Mouse (Mus musculus) midbrain, embryonic 14.5 days (tissue): ENCODE data around the gene Srebf1. TPM values are rescaled to one million over a fixed set of nuclear protein-coding genes. Genes with fewer than 3 reads are reported as not detected.
A peak's percentile ranks its signal among the peaks of the same experiment; 100 is the strongest.

Source experiments
- ATAC-seq: fragments of 200-750 bp; cut with Nextera tagmentation; 2 replicates; pipeline ENCODE4 v1.8.0; 2017; ENCODE audit warnings: moderate number of reproducible peaks, moderate library complexity; ENCODE audit not compliant: low FRiP score, low TSS enrichment
- DNase-seq: peaks from one replicate; pipeline ENCODE4 v3.0.0-alpha.2; 2015
- H3K27ac ChIP-seq: fragments of 300-500 bp; sonication (generic); replicated peaks from 2 replicates; pipeline ENCODE4 v1.5.1; 2014; ENCODE audit warnings: mild to moderate bottlenecking, low read depth, low read length, moderate library complexity
- H3K27me3 ChIP-seq: fragments of 300-500 bp; sonication (generic); 2 replicates; pipeline ENCODE4 v1.6.1; 2014; ENCODE audit warnings: low read length, control low read depth, mixed read lengths; ENCODE audit not compliant: control insufficient read depth, insufficient read depth
- H3K36me3 ChIP-seq: fragments of 300-500 bp; sonication (generic); 2 replicates; pipeline ENCODE4 v1.6.1; 2014; ENCODE audit warnings: low read length, control low read depth; ENCODE audit not compliant: control insufficient read depth, insufficient read depth
- H3K4me1 ChIP-seq: fragments of 300-500 bp; sonication (generic); 2 replicates; pipeline ENCODE4 v1.6.1; 2014; ENCODE audit warnings: mild to moderate bottlenecking, antibody characterized with exemption, low read length, control low read depth; ENCODE audit not compliant: control insufficient read depth, insufficient read depth
- H3K4me2 ChIP-seq: fragments of 300-500 bp; sonication (generic); 2 replicates; pipeline ENCODE4 v1.6.1; 2014; ENCODE audit warnings: mild to moderate bottlenecking, low read length, moderate library complexity
- H3K4me3 ChIP-seq: fragments of 300-500 bp; sonication (generic); replicated peaks from 2 replicates; pipeline ENCODE4 v1.5.1; 2014; ENCODE audit warnings: low read depth, low read length
- H3K9ac ChIP-seq: fragments of 300-500 bp; sonication (generic); replicated peaks from 2 replicates; pipeline ENCODE4 v1.6.1; 2014; ENCODE audit warnings: mild to moderate bottlenecking, low read length, moderate library complexity
- H3K9me3 ChIP-seq: fragments of 300-500 bp; sonication (generic); 2 replicates; pipeline ENCODE4 v1.6.1; 2016; ENCODE audit warnings: low read length, control low read depth, mixed read lengths; ENCODE audit not compliant: control insufficient read depth
- whole genome bisulfite sequencing: fragments of 180-500 bp; shearing (Covaris S2); extraction: QIAGEN DNeasy Blood & Tissue Kit; methylation state at CpG from one replicate; pipeline ENCODE4 v1.1.7; 2014; 5-methylcytosine and 5-hydroxymethylcytosine counted together
- polyA plus RNA-seq: library from polyadenylated mRNA; unstranded; fragments of >200 nt; fragmentation: Nextera tagmentation; extraction: Ambion mirVana; gene quantifications from 2 replicates; pipeline ENCODE4 v1.2.1, GENCODE M21; 2014

Srebf1 gene
- polyA plus RNA-seq, 1 experiment from 2014 or later: 34.5 TPM

- 75% methylated on average over 6 of the region's 6 CpGs for WGBS
- Histone ChIP-seq H3K27ac (no peak overlapping the region), H3K9ac (no peak overlapping the region), H3K36me3 (peaks cover 35% of the 10 kb centered on the region), H3K4me1 (no peaks in the 10 kb centered on the region), H3K27me3 (no peaks in the 10 kb centered on the region), H3K9me3 (no peaks in the 10 kb centered on the region), H3K4me2 (no peak overlapping the region), H3K4me3 (no peak overlapping the region)
- peak; percentile 47 for DNase-seq
- no peak for ATAC-seq
Observed at GRCm38 (mm10) chr11:60256176-60256681, 33.8 kb upstream of the Srebf1 start.

DNA sequence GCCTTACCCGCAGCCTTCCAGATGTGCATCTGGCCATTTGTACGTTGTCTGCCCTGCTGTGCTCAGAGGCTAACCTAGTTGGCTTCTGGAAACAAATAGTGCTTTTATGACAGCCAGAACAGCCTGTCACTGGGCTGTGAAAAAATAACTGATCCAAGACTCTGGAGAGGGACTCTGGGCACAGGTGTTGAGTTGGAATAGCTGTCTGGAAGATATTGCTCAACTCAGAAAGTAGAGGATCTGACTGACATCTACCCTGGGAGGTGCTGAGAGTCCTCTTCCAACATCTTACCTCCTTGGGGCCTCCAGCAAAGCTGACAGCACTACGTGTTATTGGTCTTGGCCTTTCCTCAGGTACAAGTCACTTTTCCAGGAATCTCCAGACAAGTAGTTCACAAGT is 33.3 kb upstream of the Srebf1 start:
- ATAC-seq (no peak), DNase-seq (no peak)
- Histone ChIP-seq H3K4me3 (no peak overlapping the region), H3K27ac (no peak overlapping the region), H3K36me3 (peaks cover 35% of the 10 kb centered on the region), H3K4me1 (no peaks in the 10 kb centered on the region), H3K27me3 (no peaks in the 10 kb centered on the region), H3K4me2 (no peak overlapping the region), H3K9ac (no peak overlapping the region), H3K9me3 (no peaks in the 10 kb centered on the region)
- 86% methylated on average over 3 of the region's 3 CpGs for WGBS

GRCm38 (mm10) chr11:60255181-60255580 is 32.8 kb upstream of the Srebf1 start:
- H3K27ac ChIP-seq: no peak overlapping the region
- no peak overlapping the region for H3K4me2 ChIP-seq
- H3K4me1 ChIP-seq: no peaks in the 10 kb centered on the region
- ATAC-seq: no peak
- H3K9me3 ChIP-seq: no peaks in the 10 kb centered on the region
- no peak for DNase-seq
- H3K9ac ChIP-seq: no peak overlapping the region
- H3K4me3 ChIP-seq: no peak overlapping the region
- H3K27me3 ChIP-seq: no peaks in the 10 kb centered on the region
- H3K36me3 ChIP-seq: peaks cover 35% of the 10 kb centered on the region
- WGBS: 51% methylated on average over 3 of the region's 3 CpGs

DNA sequence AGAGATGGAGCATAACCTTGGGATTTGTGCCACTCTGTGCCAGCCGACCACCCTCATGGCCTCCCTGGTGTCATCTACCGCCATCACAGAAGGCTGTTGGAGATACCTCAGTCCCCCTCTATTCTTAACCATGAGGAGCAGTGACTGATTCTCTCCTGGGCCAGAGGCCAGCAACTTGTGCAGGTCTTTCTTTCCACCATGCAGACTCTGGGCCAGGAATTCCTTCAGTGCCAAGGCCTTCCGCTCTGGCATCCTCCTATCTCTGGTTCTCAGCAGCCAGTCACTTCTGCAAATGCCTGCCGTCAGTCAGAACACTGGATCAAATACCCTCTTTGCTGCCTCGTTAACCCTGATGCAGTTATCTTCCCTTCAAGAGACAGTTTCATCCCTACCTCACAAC is 31.9 kb upstream of the Srebf1 start:
- DNase-seq: no peak
- Histone ChIP-seq H3K4me3 (no peak overlapping the region), H3K36me3 (peaks cover 35% of the 10 kb centered on the region), H3K4me2 (no peak overlapping the region), H3K4me1 (no peaks in the 10 kb centered on the region), H3K27ac (no peak overlapping the region), H3K9me3 (no peaks in the 10 kb centered on the region), H3K9ac (no peak overlapping the region), H3K27me3 (no peaks in the 10 kb centered on the region)
- no peak for ATAC-seq
- 71% methylated on average over 5 of the region's 5 CpGs for WGBS

DNA sequence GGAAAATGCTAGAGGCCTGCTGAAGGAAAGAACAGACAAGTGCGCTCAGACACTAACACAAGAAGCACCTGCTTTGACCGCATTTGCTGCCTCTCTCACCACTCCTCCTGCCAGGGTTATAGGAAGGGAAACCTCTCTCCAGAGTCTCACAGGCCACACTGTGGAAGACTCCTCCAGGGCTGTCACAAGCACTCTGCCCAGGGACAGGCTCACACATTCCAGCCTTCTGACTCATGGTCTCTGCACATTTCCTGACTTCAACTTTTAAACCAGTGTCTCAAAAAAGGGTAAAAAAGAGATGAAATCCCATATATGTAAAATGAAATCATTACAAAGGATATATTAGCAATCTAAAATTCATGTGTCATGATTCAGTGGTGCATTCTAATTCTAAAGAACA is 31.2 kb upstream of the Srebf1 start:
- no peak overlapping the region for H3K9ac ChIP-seq
- H3K4me1 ChIP-seq: peaks cover 7% of the 10 kb centered on the region; the same call in 1 of the 2 replicates
- peaks cover 30% of the 10 kb centered on the region for H3K36me3 ChIP-seq
- H3K4me3 ChIP-seq: no peak overlapping the region
- no peak for DNase-seq
- no peak overlapping the region for H3K27ac ChIP-seq
- no peaks in the 10 kb centered on the region for H3K9me3 ChIP-seq
- no peaks in the 10 kb centered on the region for H3K27me3 ChIP-seq
- 96% methylated on average over 2 of the region's 2 CpGs for WGBS
- ATAC-seq: no peak
- H3K4me2 ChIP-seq: no peak overlapping the region

DNA sequence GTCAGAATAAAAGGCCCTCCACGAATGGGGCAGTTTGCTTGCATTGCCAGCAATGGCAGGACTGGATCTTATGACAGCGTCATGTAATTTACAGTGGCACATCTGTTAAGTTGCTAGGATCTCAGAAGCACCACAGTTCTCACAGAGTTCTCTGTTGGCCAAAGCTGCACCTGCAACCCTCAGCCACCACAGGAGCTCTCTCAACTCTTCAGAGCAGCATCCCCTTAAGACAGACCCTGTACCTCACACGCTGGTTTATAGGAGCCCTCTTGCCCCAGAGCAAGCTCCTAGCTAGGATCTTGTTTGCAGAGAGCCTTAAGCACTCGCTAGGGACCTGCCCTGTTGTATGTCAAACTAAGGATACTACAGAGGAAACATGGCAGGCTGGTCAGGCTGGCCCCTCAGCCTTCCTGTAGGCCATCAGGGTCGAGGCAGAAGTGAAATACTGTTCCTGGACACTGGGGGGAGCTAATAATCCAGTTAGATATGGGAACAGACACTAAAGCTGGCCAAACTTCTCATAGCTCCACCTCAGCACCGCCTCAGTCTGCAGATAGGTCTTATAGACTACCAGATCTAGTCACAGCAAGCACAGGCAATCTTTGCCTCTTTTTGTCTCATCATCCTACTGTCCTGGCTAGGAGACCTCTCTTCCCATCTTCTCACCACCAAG is 28.7 kb upstream of the Srebf1 start:
- Histone ChIP-seq H3K9me3 (no peaks in the 10 kb centered on the region), H3K4me2 (no peak overlapping the region), H3K4me3 (no peak overlapping the region), H3K27ac (no peak overlapping the region), H3K36me3 (peaks cover 17% of the 10 kb centered on the region; the same call in 1 of the 2 replicates), H3K4me1 (peaks cover 10% of the 10 kb centered on the region; the same call in 1 of the 2 replicates), H3K27me3 (no peaks in the 10 kb centered on the region), H3K9ac (no peak overlapping the region)
- DNase-seq (peak; percentile 73), ATAC-seq (no peak)
- 61% methylated on average over 6 of the region's 6 CpGs for WGBS

- Histone ChIP-seq H3K9me3 (no peaks in the 10 kb centered on the region), H3K27ac (no peak overlapping the region), H3K4me3 (no peak overlapping the region), H3K4me2 (no peak overlapping the region), H3K27me3 (no peaks in the 10 kb centered on the region), H3K36me3 (peaks cover 23% of the 10 kb centered on the region), H3K9ac (no peak overlapping the region), H3K4me1 (peaks cover 10% of the 10 kb centered on the region; the same call in 1 of the 2 replicates)
- no peak for DNase-seq
- WGBS: 84% methylated on average over 2 of the region's 2 CpGs
- ATAC-seq: no peak
Observed at GRCm38 (mm10) chr11:60249885-60250284, 27.5 kb upstream of the Srebf1 start.

GRCm38 (mm10) chr11:60248596-60249404 is 26.4 kb upstream of the Srebf1 start:
- ATAC-seq: no peak
- Histone ChIP-seq H3K27me3 (no peaks in the 10 kb centered on the region), H3K4me2 (no peak overlapping the region), H3K4me3 (no peak overlapping the region), H3K27ac (peak overlapping the region; percentile 70), H3K4me1 (peaks cover 10% of the 10 kb centered on the region; the same call in 1 of the 2 replicates), H3K36me3 (peaks cover 32% of the 10 kb centered on the region), H3K9ac (no peak overlapping the region), H3K9me3 (no peaks in the 10 kb centered on the region)
- peak; percentile 51 for DNase-seq
- 38% methylated on average over 13 of the region's 13 CpGs for WGBS
